Mouse (Mus musculus) midbrain, embryonic 16.5 days (tissue): ENCODE measurements around the gene Ugt1a6b. TPM values are rescaled to one million over a fixed set of nuclear protein-coding genes. Genes with fewer than 3 reads are reported as not detected.
"Not testable (repeated sequence)": the region's sequence is repeated elsewhere in the genome, so short reads cannot be mapped to it uniquely, and the experiment has no call there.

ENCODE experiments used
- ATAC-seq: fragments of 200-750 bp; cut with Nextera tagmentation; 2 replicates; pipeline ENCODE4 v1.8.0; 2017; ENCODE audit warnings: moderate TSS enrichment
- H3K27ac ChIP-seq: fragments of 300-500 bp; sonication (generic); 2 replicates; pipeline ENCODE4 v1.5.1; 2014; ENCODE audit warnings: mild to moderate bottlenecking, low read length, mixed read lengths
- H3K27me3 ChIP-seq: fragments of 300-500 bp; sonication (generic); 2 replicates; pipeline ENCODE4 v1.6.1; 2014; ENCODE audit warnings: low read depth, low read length, mixed read lengths; ENCODE audit not compliant: control insufficient read depth, insufficient read depth
- H3K36me3 ChIP-seq: fragments of 300-500 bp; sonication (generic); 2 replicates; pipeline ENCODE4 v1.6.1; 2014; ENCODE audit warnings: mild to moderate bottlenecking, low read length, moderate library complexity, mixed read lengths; ENCODE audit not compliant: control insufficient read depth, insufficient read depth
- H3K4me1 ChIP-seq: fragments of 300-500 bp; sonication (generic); 2 replicates; pipeline ENCODE4 v1.6.1; 2014; ENCODE audit warnings: mild to moderate bottlenecking, low read length, mixed read lengths; ENCODE audit not compliant: control insufficient read depth, insufficient read depth
- H3K4me2 ChIP-seq: fragments of 300-500 bp; sonication (generic); 2 replicates; pipeline ENCODE4 v1.6.1; 2014; ENCODE audit warnings: mild to moderate bottlenecking, low read length, mixed read lengths
- H3K4me3 ChIP-seq: fragments of 300-500 bp; sonication (generic); 2 replicates; pipeline ENCODE4 v1.5.1; 2014; ENCODE audit warnings: low read depth, mild to moderate bottlenecking, low read length, moderate library complexity, mixed read lengths
- H3K9ac ChIP-seq: fragments of 300-500 bp; sonication (generic); 2 replicates; pipeline ENCODE4 v1.6.1; 2014; ENCODE audit warnings: low read depth, low read length, mixed read lengths
- H3K9me3 ChIP-seq: fragments of 300-500 bp; sonication (generic); replicated peaks from 2 replicates; pipeline ENCODE4 v1.6.1; 2014; ENCODE audit warnings: mild to moderate bottlenecking, low read length, mixed read lengths; ENCODE audit not compliant: control insufficient read depth, poor library complexity, severe bottlenecking
- WGBS: fragments of 180-500 bp; shearing (Covaris S2); extraction: QIAGEN DNeasy Blood & Tissue Kit; methylation state at CpG from one replicate; pipeline ENCODE4 v1.1.7; 2014; 5-methylcytosine and 5-hydroxymethylcytosine counted together
- polyA plus RNA-seq: library from polyadenylated mRNA; unstranded; fragments of >200 nt; fragmentation: Nextera tagmentation; extraction: Ambion mirVana; gene quantifications from 2 replicates; pipeline ENCODE4 v1.2.1, GENCODE M21; 2015

Ugt1a6b gene
- polyA plus RNA-seq = 0.50 and 0.60 TPM in 2 replicates

DNA sequence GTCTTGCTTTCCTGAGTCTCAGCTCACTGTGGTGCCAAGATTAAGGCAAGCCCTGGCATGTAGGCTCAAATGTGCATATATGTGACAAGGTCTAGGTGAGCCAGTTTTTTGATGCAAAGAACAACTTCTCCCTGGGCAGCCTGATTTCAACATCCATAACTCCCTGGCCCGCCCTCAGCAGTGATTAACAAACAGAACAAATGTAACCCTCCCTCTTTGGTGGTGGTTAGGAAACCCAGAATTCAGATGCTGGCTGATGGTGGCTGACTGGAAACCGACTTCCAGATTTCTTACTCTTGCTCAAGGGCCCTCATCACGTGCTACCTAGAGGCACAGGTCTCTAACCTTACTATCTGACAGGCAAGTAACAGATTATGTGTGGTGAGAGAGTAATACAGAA, at the start of gene Ugt1a6b:
TSS of gene Ugt1a6b (plus strand) at position 234 of the 400 bp plus-strand sequence.
- H3K4me1 ChIP-seq, H3K27ac ChIP-seq, H3K4me2 ChIP-seq, H3K9me3 ChIP-seq, ATAC-seq, H3K4me3 ChIP-seq, H3K27me3 ChIP-seq, H3K36me3 ChIP-seq, H3K9ac ChIP-seq: not testable (repeated sequence)
- WGBS = 78% methylated on average over 3 of the region's 3 CpGs

GRCm38 (mm10) chr1:88055088-88055487, 48.0 kb upstream of the Ugt1a6b start, which contains the start of gene Ugt1a10:
Gene Ugt1a10, plus strand, starts transcription at chr1:88055388.
- Histone ChIP-seq H3K36me3 (no peaks in the 10 kb centered on the region), H3K4me1 (no peaks in the 10 kb centered on the region), H3K4me3 (no peak within 1 kb of the TSS), H3K27ac (no peak within 1 kb of the TSS), H3K9ac (no peak within 1 kb of the TSS), H3K9me3 (no peaks in the 10 kb centered on the region), H3K4me2 (no peak within 1 kb of the TSS), H3K27me3 (no peaks in the 10 kb centered on the region)
- ATAC-seq = no peak
- WGBS = 83% methylated on average over 1 of the region's 1 CpGs

DNA sequence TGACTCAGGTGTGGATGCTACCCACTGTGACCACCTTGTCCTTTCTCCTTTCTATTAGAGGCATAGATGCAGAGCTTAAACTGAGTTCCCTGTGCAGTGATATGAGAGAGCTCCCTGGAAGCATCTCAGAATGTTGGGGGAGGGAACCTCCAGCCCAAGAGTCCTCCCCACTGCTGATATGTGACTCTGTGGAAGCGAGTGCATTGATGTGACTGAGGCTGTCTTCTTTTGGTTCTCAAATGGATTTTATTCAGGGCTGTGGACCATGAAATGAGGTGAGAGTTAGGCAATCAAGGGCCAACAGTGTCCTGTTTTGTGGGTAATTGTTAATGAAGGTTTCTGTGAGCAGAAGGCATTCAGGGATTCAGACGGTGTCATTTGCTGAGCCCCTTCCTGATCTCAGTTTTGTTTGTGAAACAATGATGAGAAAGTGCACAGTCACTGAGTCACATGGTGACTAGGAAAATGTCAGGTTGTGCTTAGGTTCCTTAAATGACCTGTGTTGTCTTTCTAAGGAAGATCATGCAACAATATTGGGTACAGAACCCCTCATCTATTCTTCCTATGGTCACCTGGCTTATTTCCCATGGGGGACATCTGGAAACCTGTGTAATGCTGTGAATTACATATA, 36.5 kb upstream of the Ugt1a6b start:
- not testable (repeated sequence) for ATAC-seq, H3K9ac ChIP-seq, H3K4me2 ChIP-seq, H3K27me3 ChIP-seq, H3K4me1 ChIP-seq, H3K36me3 ChIP-seq, H3K9me3 ChIP-seq, H3K27ac ChIP-seq, H3K4me3 ChIP-seq
- WGBS = 63% methylated on average over 1 of the region's 2 CpGs

GRCm38 (mm10) chr1:88070495-88070894, 32.6 kb upstream of the Ugt1a6b start, which contains the start of gene Ugt1a9:
Gene Ugt1a9, plus strand, starts transcription at chr1:88070800.
- WGBS = 84% methylated on average over 2 of the region's 2 CpGs
- no peak within 1 kb of the TSS for H3K9ac ChIP-seq
- H3K9me3 ChIP-seq = no peaks in the 10 kb centered on the region
- ATAC-seq = no peak
- H3K4me1 ChIP-seq = no peaks in the 10 kb centered on the region
- H3K27me3 ChIP-seq = no peaks in the 10 kb centered on the region
- H3K27ac ChIP-seq = no peak within 1 kb of the TSS
- no peaks in the 10 kb centered on the region for H3K36me3 ChIP-seq
- no peak within 1 kb of the TSS for H3K4me3 ChIP-seq
- no peak within 1 kb of the TSS for H3K4me2 ChIP-seq

DNA sequence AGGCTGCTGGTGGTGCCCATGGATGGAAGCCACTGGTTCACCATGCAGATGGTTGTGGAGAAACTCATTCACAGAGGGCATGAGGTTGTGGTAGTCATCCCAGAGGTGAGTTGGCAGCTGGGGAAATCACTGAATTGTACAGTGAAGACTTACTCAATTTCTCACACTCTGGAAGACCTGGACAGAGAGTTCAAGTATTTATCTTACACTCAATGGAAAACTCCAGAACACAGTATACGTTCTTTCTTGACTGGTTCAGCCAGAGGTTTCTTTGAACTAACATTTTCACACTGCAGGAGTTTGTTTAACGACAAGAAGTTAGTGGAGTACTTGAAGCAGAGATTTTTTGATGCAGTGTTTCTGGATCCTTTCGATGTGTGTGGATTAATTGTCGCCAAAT, 32.1 kb upstream of the Ugt1a6b start:
- H3K4me3 ChIP-seq = no peak overlapping the region
- H3K9me3 ChIP-seq = no peaks in the 10 kb centered on the region
- no peak overlapping the region for H3K27ac ChIP-seq
- no peak for ATAC-seq
- WGBS = 86% methylated on average over 4 of the region's 4 CpGs
- H3K27me3 ChIP-seq = no peaks in the 10 kb centered on the region
- H3K4me2 ChIP-seq = no peak overlapping the region
- no peak overlapping the region for H3K9ac ChIP-seq
- no peaks in the 10 kb centered on the region for H3K4me1 ChIP-seq
- no peaks in the 10 kb centered on the region for H3K36me3 ChIP-seq

DNA sequence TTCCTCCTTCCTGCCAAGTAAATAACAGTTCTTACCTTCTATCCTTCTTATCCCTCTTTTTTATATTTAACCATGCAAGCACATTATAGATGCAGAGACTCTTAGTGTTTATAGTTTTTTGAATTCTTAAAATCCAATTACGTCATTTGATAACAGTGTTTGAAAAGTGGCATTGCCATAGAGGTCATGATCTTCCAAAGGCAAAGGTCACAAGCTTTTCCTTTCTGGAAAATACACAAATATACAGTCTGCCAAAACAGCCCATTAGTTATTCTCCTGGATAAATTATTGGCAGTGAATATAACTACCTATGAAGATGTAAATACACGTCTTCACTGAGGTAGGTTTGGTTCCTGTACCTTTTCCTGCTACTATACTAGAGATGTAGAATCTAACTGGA, 28.6 kb upstream of the Ugt1a6b start:
- ATAC-seq = no peak
- 85% methylated on average over 2 of the region's 2 CpGs for WGBS

GRCm38 (mm10) chr1:88077128-88077527, 25.9 kb upstream of the Ugt1a6b start:
- Histone ChIP-seq H3K4me3 (no peak overlapping the region), H3K36me3 (no peaks in the 10 kb centered on the region), H3K4me2 (no peak overlapping the region), H3K27ac (no peak overlapping the region), H3K27me3 (no peaks in the 10 kb centered on the region), H3K9me3 (no peaks in the 10 kb centered on the region), H3K4me1 (no peaks in the 10 kb centered on the region), H3K9ac (no peak overlapping the region)
- no peak for ATAC-seq
- 100% methylated on average over 1 of the region's 1 CpGs for WGBS

More for the DNA sequence above, 28.6 kb upstream of the Ugt1a6b start:
- H3K9ac ChIP-seq = no peak overlapping the region
- H3K27ac ChIP-seq = no peak overlapping the region
- H3K9me3 ChIP-seq = no peaks in the 10 kb centered on the region
- no peak overlapping the region for H3K4me3 ChIP-seq
- no peaks in the 10 kb centered on the region for H3K27me3 ChIP-seq
- no peaks in the 10 kb centered on the region for H3K36me3 ChIP-seq
- no peak overlapping the region for H3K4me2 ChIP-seq
- no peaks in the 10 kb centered on the region for H3K4me1 ChIP-seq

GRCm38 (mm10) chr1:88081670-88082069, 21.4 kb upstream of the Ugt1a6b start:
- ATAC-seq = no peak
- no peaks in the 10 kb centered on the region for H3K36me3 ChIP-seq

GRCm38 (mm10) chr1:88086125-88086524, 16.9 kb upstream of the Ugt1a6b start:
- no peak for ATAC-seq
- no peak overlapping the region for H3K4me2 ChIP-seq
- H3K9ac ChIP-seq = no peak overlapping the region
- H3K9me3 ChIP-seq = no peaks in the 10 kb centered on the region
- H3K4me1 ChIP-seq = no peaks in the 10 kb centered on the region
- no peaks in the 10 kb centered on the region for H3K27me3 ChIP-seq
- H3K27ac ChIP-seq = no peak overlapping the region
- no peaks in the 10 kb centered on the region for H3K36me3 ChIP-seq
- WGBS = 83% methylated on average over 1 of the region's 1 CpGs
- H3K4me3 ChIP-seq = no peak overlapping the region

More at GRCm38 (mm10) chr1:88081670-88082069, 21.4 kb upstream of the Ugt1a6b start:
- no peak overlapping the region for H3K4me3 ChIP-seq
- H3K27ac ChIP-seq = no peak overlapping the region
- no peak overlapping the region for H3K9ac ChIP-seq
- 93% methylated on average over 1 of the region's 1 CpGs for WGBS
- H3K4me2 ChIP-seq = no peak overlapping the region
- no peaks in the 10 kb centered on the region for H3K4me1 ChIP-seq
- no peaks in the 10 kb centered on the region for H3K27me3 ChIP-seq
- no peaks in the 10 kb centered on the region for H3K9me3 ChIP-seq
